Mouse (Mus musculus) CH12.LX (cell line): Measurements from ENCODE around the gene Txndc11. TPM values are rescaled to one million over a fixed set of nuclear protein-coding genes. Genes with fewer than 3 reads are reported as not detected.
"Not testable (repeated sequence)": the region's sequence is repeated elsewhere in the genome, so short reads cannot be mapped to it uniquely, and the experiment has no call there.

ENCODE experiments used
- DNase-seq: peaks from one replicate; pipeline ENCODE4 v3.0.0-alpha.2; 2013; ENCODE audit errors: extremely low read depth
- H3K27ac ChIP-seq: 2 replicates; pipeline ENCODE4 v1.5.1; 2012; ENCODE audit warnings: low read depth, mild to moderate bottlenecking, control low read depth, moderate library complexity; ENCODE audit not compliant: insufficient read depth
- H3K27me3 ChIP-seq: replicated peaks from 2 replicates; pipeline ENCODE3; 2012; ENCODE audit warnings: inconsistent platforms
- H3K36me3 ChIP-seq, 2 experiments: replicated peaks in 1 of 2; 2 replicates each; pipeline versions ENCODE3 to v1.6.1; 2012; ENCODE audit warnings: inconsistent platforms in 1 of 2, low read length in 1 of 2, mild to moderate bottlenecking in 1 of 2, mixed read lengths in 1 of 2, moderate library complexity in 1 of 2; ENCODE audit not compliant: control insufficient read depth in 1 of 2, insufficient read depth in 1 of 2
- H3K4me1 ChIP-seq, 2 experiments: 2 replicates each; pipeline ENCODE4 v1.6.1; 2012; ENCODE audit warnings: inconsistent platforms in 1 of 2, moderate library complexity in 1 of 2; ENCODE audit not compliant: insufficient read depth in 2 of 2, control insufficient read depth in 1 of 2
- H3K4me2 ChIP-seq: 2 replicates; pipeline ENCODE4 v1.6.1; 2012; ENCODE audit warnings: low read depth, mild to moderate bottlenecking, control low read depth; ENCODE audit not compliant: poor library complexity, insufficient read depth, severe bottlenecking
- H3K4me3 ChIP-seq, 3 experiments: fragments of 150-350 bp in 1 of 3; sonication (generic) in 1 of 3; replicated peaks in 1 of 3; 2 replicates each; pipeline versions ENCODE3 to v1.5.1; 2011 to 2012; ENCODE audit warnings: low read depth in 2 of 3, low read length in 2 of 3, mild to moderate bottlenecking in 2 of 3, moderate library complexity in 2 of 3, control low read depth in 1 of 3, improper control_type of control experiment in 1 of 3, inconsistent platforms in 1 of 3, mixed read lengths in 1 of 3; ENCODE audit not compliant: poor library complexity in 1 of 3
- H3K79me2 ChIP-seq: replicated peaks from 2 replicates; pipeline ENCODE4 v1.6.1; 2012; ENCODE audit warnings: mild to moderate bottlenecking, moderate library complexity; ENCODE audit not compliant: control insufficient read depth, poor library complexity, insufficient read depth, severe bottlenecking; ENCODE audit errors: extremely low read depth
- H3K9ac ChIP-seq: 2 replicates; pipeline ENCODE4 v1.6.1; 2012; ENCODE audit warnings: low read depth, mild to moderate bottlenecking, control low read depth, moderate library complexity; ENCODE audit not compliant: insufficient read depth
- H3K9me3 ChIP-seq: replicated peaks from 2 replicates; pipeline ENCODE3; 2012; ENCODE audit warnings: low read length, inconsistent platforms, mixed read lengths
- CHD2 ChIP-seq: IDR thresholded peaks from 2 replicates; pipeline ENCODE4 v1.6.1; 2011; ENCODE audit warnings: low read length, improper control_type of control experiment
- CTCF ChIP-seq, 2 experiments: IDR thresholded peaks in 1 of 2; conservative IDR thresholded peaks in 1 of 2; 2 replicates each; pipeline ENCODE4 v1.5.1; 2011 to 2012; ENCODE audit warnings: low read depth in 2 of 2, low read length in 2 of 2, improper control_type of control experiment in 1 of 2, inconsistent platforms in 1 of 2, mild to moderate bottlenecking in 1 of 2, moderate library complexity in 1 of 2
- EP300 ChIP-seq: IDR thresholded peaks from 2 replicates; pipeline ENCODE4 v1.6.1; 2011; ENCODE audit warnings: low read length, improper control_type of control experiment
- HCFC1 ChIP-seq: IDR thresholded peaks from 2 replicates; pipeline ENCODE4 v1.6.1; 2012; ENCODE audit warnings: low read depth, mild to moderate bottlenecking, inconsistent platforms, low read length, improper control_type of control experiment
- MAFK ChIP-seq: IDR thresholded peaks from 2 replicates; pipeline ENCODE4 v1.6.1; 2011; ENCODE audit warnings: low read length, improper control_type of control experiment; ENCODE audit not compliant: insufficient replicate concordance
- MAX ChIP-seq: IDR thresholded peaks from 2 replicates; pipeline ENCODE4 v1.6.1; 2011; ENCODE audit warnings: low read length, improper control_type of control experiment
- MAZ ChIP-seq: IDR thresholded peaks from 2 replicates; pipeline ENCODE4 v1.6.1; 2012; ENCODE audit warnings: low read depth, mild to moderate bottlenecking, inconsistent platforms, low read length, improper control_type of control experiment, moderate library complexity
- MEF2A ChIP-seq: IDR thresholded peaks from 2 replicates; pipeline ENCODE4 v1.6.1; 2014; ENCODE audit warnings: low read depth, mild to moderate bottlenecking, inconsistent platforms, low read length, improper control_type of control experiment, borderline replicate concordance
- MYC ChIP-seq: IDR thresholded peaks from 2 replicates; pipeline ENCODE4 v1.6.1; 2011; ENCODE audit warnings: low read depth, mild to moderate bottlenecking, improper control_type of control experiment, low read length
- POLR2A ChIP-seq: IDR thresholded peaks from 2 replicates; pipeline ENCODE4 v1.6.1; 2011; ENCODE audit warnings: low read depth, mild to moderate bottlenecking, improper control_type of control experiment, low read length
- POLR2AphosphoS2 ChIP-seq: IDR thresholded peaks from 2 replicates; pipeline ENCODE4 v1.6.1; 2011; ENCODE audit warnings: low read depth, low read length, improper control_type of control experiment
- RAD21 ChIP-seq: IDR thresholded peaks from 2 replicates; pipeline ENCODE4 v1.6.1; 2011; ENCODE audit warnings: low read depth, mild to moderate bottlenecking, low read length, improper control_type of control experiment, moderate library complexity
- SMC3 ChIP-seq: IDR thresholded peaks from 2 replicates; pipeline ENCODE4 v1.6.1; 2011; ENCODE audit warnings: low read depth, low read length, improper control_type of control experiment
- ZC3H11A ChIP-seq: IDR thresholded peaks from 2 replicates; pipeline ENCODE4 v1.6.1; 2012; ENCODE audit warnings: low read depth, mild to moderate bottlenecking, inconsistent platforms, low read length, improper control_type of control experiment
- ZMIZ1 ChIP-seq: IDR thresholded peaks from 2 replicates; pipeline ENCODE4 v1.6.1; 2012; ENCODE audit warnings: low read depth, mild to moderate bottlenecking, inconsistent platforms, low read length, improper control_type of control experiment
- dilution Hi-C: fragments of 300-500 bp; cut with MboI; formaldehyde crosslinking; loops from 2 replicates; pipeline ENCODE4 v1.14.3; 2020; ENCODE audit warnings: low sequenced_read_pairs; ENCODE audit not compliant: extremely low pct_unique_long_range_greater_than_20kb, extremely low pct_ligation_motif_present
- in situ Hi-C: fragments of 300-500 bp; cut with MboI; formaldehyde crosslinking; loops from 3 replicates; pipeline ENCODE4 v1.14.3; 2019; ENCODE audit warnings: low sequenced_read_pairs, low pct_ligation_motif_present, low pct_unique_long_range_greater_than_20kb, mixed read lengths
- polyA plus RNA-seq: library from polyadenylated mRNA; unstranded; fragments of >175 nt; gene quantifications from 2 replicates; pipeline ENCODE4 v1.2.1, GENCODE M21; 2012; ENCODE audit warnings: low read depth; ENCODE audit not compliant: insufficient read length
- total RNA-seq, 2 experiments: library from RNA; depleted of rRNA; stranded (reverse); fragments of 300-350 nt in 1 of 2; fragments of >200 nt in 1 of 2; gene quantifications; 2 replicates each; pipeline ENCODE4 v1.2.3; 2012 to 2014

The Txndc11 gene
- total and polyA plus RNA-seq, 3 experiments: 40.6 to 63.2 (median 51.3) TPM

- H3K4me2 ChIP-seq: no peak overlapping the region
- TF ChIP-seq MYC (no peak), MEF2A (no peak), EP300 (no peak), SMC3 (no peak), MAZ (no peak), MAX (no peak), ZMIZ1 (no peak), POLR2A (no peak), MAFK (no peak)
- no peaks in the 10 kb centered on the region for H3K27me3 ChIP-seq
- H3K36me3 ChIP-seq: peaks cover 31 to 62% of the 10 kb centered on the region in 2 experiments
- no peak overlapping the region for H3K4me3 ChIP-seq
- no peak overlapping the region for H3K9ac ChIP-seq
- in situ Hi-C loops (no loop called here), dilution Hi-C loops (no loop called here)
- H3K27ac ChIP-seq: no peak overlapping the region
- DNase-seq: no peak
- H3K9me3 ChIP-seq: no peaks in the 10 kb centered on the region
- peaks cover 0 to 6% of the 10 kb centered on the region in 2 experiments; a peak in 3 of 4 replicates for H3K4me1 ChIP-seq
- peaks cover 62% of the 10 kb centered on the region for H3K79me2 ChIP-seq
These were observed 30.3 kb upstream of the Txndc11 start for GRCm38 (mm10) chr16:11164695-11165255.

GRCm38 (mm10) chr16:11157721-11158120 lies 23.3 kb upstream of the Txndc11 start:
- H3K27me3 ChIP-seq, dilution Hi-C loops, H3K4me1 ChIP-seq, H3K9ac ChIP-seq, in situ Hi-C loops, H3K27ac ChIP-seq, H3K79me2 ChIP-seq, H3K4me2 ChIP-seq, H3K4me3 ChIP-seq, H3K9me3 ChIP-seq: not testable (repeated sequence)
- H3K36me3 ChIP-seq: peaks cover 69 to 89% of the 10 kb centered on the region in 2 experiments
- peak; percentile 29 for DNase-seq

- Histone ChIP-seq H3K79me2 (no peaks in the 10 kb centered on the region; the same call in 1 of the 2 replicates), H3K4me3 (no peak overlapping the region), H3K4me2 (no peak overlapping the region), H3K27ac (no peak overlapping the region), H3K9ac (no peak overlapping the region), H3K36me3 (peaks cover 68 to 90% of the 10 kb centered on the region in 2 experiments), H3K4me1 (no peaks in the 10 kb centered on the region), H3K27me3 (no peaks in the 10 kb centered on the region), H3K9me3 (peaks cover 7% of the 10 kb centered on the region)
- DNase-seq: no peak
- dilution Hi-C loops (no loop called here), in situ Hi-C loops (no loop called here)
- TF ChIP-seq HCFC1: no peak
- TF ChIP-seq CHD2: no peak
- peak in 1 of 2 experiments; percentile 46; a peak in 1 of 4 replicates for TF ChIP-seq CTCF (conservative IDR thresholded peaks at IDR 0.05 in 1 of 2, IDR thresholded peaks at IDR 0.05 in 1 of 2; ENCODE audit: low read depth in 2 of 2, low read length in 2 of 2)
- TF ChIP-seq RAD21: peak; percentile 22
- TF ChIP-seq POLR2AphosphoS2: no peak
- TF ChIP-seq ZC3H11A: no peak
These were observed 20.1 kb upstream of the Txndc11 start for GRCm38 (mm10) chr16:11154500-11154899.

GRCm38 (mm10) chr16:11143706-11144483 lies 9.4 kb upstream of the Txndc11 start:
- H3K27ac ChIP-seq, H3K9me3 ChIP-seq, H3K4me1 ChIP-seq, H3K4me3 ChIP-seq, H3K79me2 ChIP-seq, H3K4me2 ChIP-seq, H3K27me3 ChIP-seq, dilution Hi-C loops, in situ Hi-C loops, DNase-seq, H3K9ac ChIP-seq: not testable (repeated sequence)
- H3K36me3 ChIP-seq: peaks cover 72 to 93% of the 10 kb centered on the region in 2 experiments
